Mouse (Mus musculus) small intestine, adult 2 months (tissue): ENCODE results near the gene Lexm. TPM values are rescaled to one million over a fixed set of nuclear protein-coding genes. Genes with fewer than 3 reads are reported as not detected.
A peak's percentile ranks its signal among the peaks of the same experiment; 100 is the strongest.

Experiments
- H3K27ac ChIP-seq: fragments of 200-500 bp; 2 replicates; pipeline ENCODE4 v1.5.1; 2012; ENCODE audit warnings: low read depth, low read length, control low read depth, inconsistent platforms; ENCODE audit not compliant: insufficient read depth
- H3K27me3 ChIP-seq: fragments of 200-500 bp; 2 replicates; pipeline ENCODE4 v1.6.1; 2012; ENCODE audit warnings: mild to moderate bottlenecking, moderate library complexity, low read length, inconsistent platforms; ENCODE audit not compliant: control insufficient read depth, insufficient read depth
- H3K36me3 ChIP-seq: fragments of 200-500 bp; 2 replicates; pipeline ENCODE4 v1.6.1; 2012; ENCODE audit warnings: mild to moderate bottlenecking, low read length, control low read depth, inconsistent platforms; ENCODE audit not compliant: control insufficient read depth, insufficient read depth
- H3K4me1 ChIP-seq: fragments of 200-500 bp; 2 replicates; pipeline ENCODE4 v1.6.1; 2012; ENCODE audit warnings: low read length, inconsistent platforms, mixed read lengths; ENCODE audit not compliant: control insufficient read depth, insufficient read depth, insufficient read length
- H3K4me3 ChIP-seq: fragments of 200-500 bp; 2 replicates; pipeline ENCODE4 v1.5.1; 2012; ENCODE audit warnings: low read depth, mild to moderate bottlenecking, control low read depth, inconsistent platforms, low read length, moderate library complexity
- CTCF ChIP-seq: fragments of 200-500 bp; IDR thresholded peaks from 2 replicates; pipeline ENCODE4 v1.5.1; 2012; ENCODE audit warnings: low read depth, mild to moderate bottlenecking, control low read depth, inconsistent platforms, low read length, moderate library complexity, mixed read lengths; ENCODE audit not compliant: insufficient replicate concordance, insufficient read length; ENCODE audit errors: extremely low read depth
- POLR2A ChIP-seq: fragments of 200-500 bp; IDR thresholded peaks from 2 replicates; pipeline ENCODE4 v1.6.1; 2012; ENCODE audit warnings: low read depth, mild to moderate bottlenecking, control low read depth, inconsistent platforms, low read length, moderate library complexity
- WGBS: fragments of 180-500 bp; shearing (Covaris S2); methylation state at CpG from one replicate; pipeline ENCODE4 v1.1.7; 2018; 5-methylcytosine and 5-hydroxymethylcytosine counted together
- polyA plus RNA-seq: library from polyadenylated mRNA; depleted of rRNA; stranded (reverse); fragments of >200 nt; gene quantifications from 2 replicates; pipeline ENCODE4 v1.2.3, GENCODE M21; 2012; rRNA removed

Lexm gene
- polyA plus RNA-seq, 1 experiment: not detected

- Histone ChIP-seq H3K27ac (peak overlapping the region; percentile 68), H3K27me3 (no peaks in the 10 kb centered on the region), H3K36me3 (no peaks in the 10 kb centered on the region), H3K4me3 (no peak overlapping the region), H3K4me1 (peaks cover 34% of the 10 kb centered on the region)
- no peak for TF ChIP-seq CTCF
- TF ChIP-seq POLR2A: no peak
- 40% methylated on average over 8 of the region's 8 CpGs for WGBS
Measured at GRCm38 (mm10) chr4:106545817-106546373, 71.1 kb downstream of the Lexm start.

GRCm38 (mm10) chr4:106542211-106542610 is 74.8 kb downstream of the Lexm start:
- no peak overlapping the region for H3K27ac ChIP-seq
- H3K4me1 ChIP-seq: peaks cover 29% of the 10 kb centered on the region
- H3K36me3 ChIP-seq: no peaks in the 10 kb centered on the region
- TF ChIP-seq CTCF: no peak
- no peak for TF ChIP-seq POLR2A
- H3K4me3 ChIP-seq: no peak overlapping the region
- 87% methylated on average over 2 of the region's 2 CpGs for WGBS
- no peaks in the 10 kb centered on the region for H3K27me3 ChIP-seq

DNA sequence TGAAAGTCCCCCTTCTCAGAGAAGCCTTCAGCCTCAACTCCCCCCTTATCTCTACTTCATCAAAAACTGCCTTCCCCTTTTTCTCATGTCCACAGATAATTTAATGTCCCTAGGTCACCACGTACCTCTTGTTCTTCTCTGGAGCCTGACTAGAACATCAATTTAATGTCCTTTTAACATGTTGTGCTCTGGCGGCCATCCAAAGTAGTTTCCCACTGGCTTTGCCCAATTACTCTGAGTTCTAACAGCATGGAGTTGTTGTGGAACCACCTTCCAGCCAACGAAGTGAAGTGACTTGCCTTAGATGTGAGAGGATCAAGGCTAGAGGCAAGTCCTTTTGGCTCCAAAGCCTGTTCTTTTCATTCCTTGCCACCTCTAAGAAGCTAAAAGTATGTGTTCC is 75.5 kb downstream of the Lexm start:
- Histone ChIP-seq H3K4me3 (no peak overlapping the region), H3K27ac (no peak overlapping the region), H3K27me3 (no peaks in the 10 kb centered on the region), H3K4me1 (peaks cover 21% of the 10 kb centered on the region), H3K36me3 (no peaks in the 10 kb centered on the region)
- 75% methylated on average over 3 of the region's 3 CpGs for WGBS
- TF ChIP-seq POLR2A: no peak
- TF ChIP-seq CTCF: no peak

Other genes starting within 250 kb of the Lexm start
- gene Pcsk9, start 152.9 kb downstream of the Lexm start, polyA plus RNA-seq: 3.0 and 17.7 TPM in 2 replicates
- not detected in 2 replicates for gene Bsnd, start 125.0 kb downstream of the Lexm start, polyA plus RNA-seq
- 61.3 and 205 TPM in 2 replicates for gene Dhcr24, start 56.2 kb downstream of the Lexm start, polyA plus RNA-seq
- 58.0 and 112 TPM in 2 replicates for gene Ttc22, start 5.2 kb upstream of the Lexm start, polyA plus RNA-seq
- gene Pars2, start 33.8 kb upstream of the Lexm start, polyA plus RNA-seq: 5.6 and 7.5 TPM in 2 replicates
- gene Ttc4, start 61.7 kb upstream of the Lexm start, polyA plus RNA-seq: 16.9 and 41.4 TPM in 2 replicates
- 1.0 and 17.2 TPM in 2 replicates for gene Mroh7, start 113.7 kb upstream of the Lexm start, polyA plus RNA-seq
- 1.4 and 449 TPM in 2 replicates for gene Fam151a, start 116.6 kb upstream of the Lexm start, polyA plus RNA-seq
- gene Acot11, start 187.8 kb upstream of the Lexm start, polyA plus RNA-seq: 24.9 and 32.1 TPM in 2 replicates